Comparison of ENCODE assay signal across 8 mouse cellular contexts in genomic region chr3:25143555-25144311, GRCm38 (mm10). TPM values are rescaled to one million over a fixed set of nuclear protein-coding genes. Genes with fewer than 3 reads are reported as not detected.
DNase-seq lines count a peak whose midpoint lies in the region; ATAC-seq and TF ChIP-seq lines count a peak whose summit lies in the region.

Gene Naaladl2, minus strand, starts transcription at chr3:25144261.

- WGBS in hindbrain, embryonic 11.5 days: under 1% methylated on average over 83 of the region's 93 CpGs
- WGBS in lung, postnatal 0 days: 2% methylated on average over 80 of the region's 93 CpGs

- TF ChIP-seq CTCF in Patski (IDR thresholded peaks at IDR 0.05): peak; percentile 19
- TF ChIP-seq CTCF in lung, postnatal 0 days (IDR thresholded peaks at IDR 0.05): peak; percentile 26

- POLR2A ChIA-PET in Patski (lab: Charles Lee): no interaction called here

- CTCF ChIA-PET in Patski (lab: Charles Lee): interaction anchor here (0.7 to 3.4 kb wide), 4 partner anchors 8 to 11 kb away, joined by 3 to 23 read pairs (median 3); no protein-coding TSS in a partner anchor

- no peaks in the 10 kb centered on the region for H3K4me1 ChIP-seq in hindbrain, embryonic 11.5 days (replicated peaks; ENCODE audit: control insufficient read depth, insufficient read depth, low read length)
- no peaks in the 10 kb centered on the region; the same call in 1 of the 2 replicates for H3K4me1 ChIP-seq in lung, postnatal 0 days (ENCODE audit: insufficient read depth, low read depth, low read length)

- no peaks in the 10 kb centered on the region for H3K36me3 ChIP-seq in hindbrain, embryonic 11.5 days (ENCODE audit: control insufficient read depth, insufficient read depth, low read length)
- no peaks in the 10 kb centered on the region for H3K36me3 ChIP-seq in lung, postnatal 0 days (ENCODE audit: insufficient read depth, low read length)

- H3K27ac ChIP-seq in hindbrain, embryonic 11.5 days (ENCODE audit: low read depth, low read length): peak within 1 kb of the TSS; percentile 60
- 0 out of 2 replicates have a peak within 1 kb of the TSS, but pooled peaks have one; percentile 9 for H3K27ac ChIP-seq in lung, postnatal 0 days (ENCODE audit: low read length)

- TF ChIP-seq EP300 in lung, postnatal 0 days (IDR thresholded peaks at IDR 0.05): no peak

- H3K4me2 ChIP-seq in hindbrain, embryonic 11.5 days (replicated peaks; ENCODE audit: low read depth, low read length): peak within 1 kb of the TSS; percentile 63
- peak within 1 kb of the TSS; percentile 70 for H3K4me2 ChIP-seq in lung, postnatal 0 days (replicated peaks; ENCODE audit: low read depth, low read length)

- in situ Hi-C loops in Patski (cut with MboI; ENCODE audit: low pct_unique_long_range_greater_than_20kb): no loop called here

- H3K27me3 ChIP-seq in Patski: no peaks in the 10 kb centered on the region
- H3K27me3 ChIP-seq in hindbrain, embryonic 11.5 days (ENCODE audit: control insufficient read depth, insufficient read depth, low read length): no peaks in the 10 kb centered on the region
- H3K27me3 ChIP-seq in lung, postnatal 0 days (replicated peaks; ENCODE audit: insufficient read depth, low read length): no peaks in the 10 kb centered on the region

- peak within 1 kb of the TSS; percentile 70 for H3K4me3 ChIP-seq in hindbrain, embryonic 11.5 days (ENCODE audit: low read depth, low read length)
- peak within 1 kb of the TSS; percentile 57 for H3K4me3 ChIP-seq in lung, postnatal 0 days (ENCODE audit: low read depth, low read length)

- no peaks in the 10 kb centered on the region for H3K9me3 ChIP-seq in hindbrain, embryonic 11.5 days (ENCODE audit: control insufficient read depth, low read length)
- H3K9me3 ChIP-seq in lung, postnatal 0 days (ENCODE audit: low read length): no peaks in the 10 kb centered on the region

- ATAC-seq in Patski: peak; percentile 88
- ATAC-seq in hindbrain, embryonic 11.5 days (ENCODE audit: low FRiP score): peak; percentile 92
- peak; percentile 89 for ATAC-seq in lung, postnatal 0 days

- DNase-seq in Patski (ENCODE audit: low read depth, low spot score): no peak
- DNase-seq in cerebellum, adult 9-11 months: peak; percentile 83
- peak; percentile 55 to 70 for DNase-seq in frontal cortex, postnatal 10 days (ENCODE audit: low spot score in 2 of 2)
- peak; percentile 82 for DNase-seq in hindbrain, embryonic 11.5 days (ENCODE audit: low spot score)
- peak; percentile 70 to 77 for DNase-seq in layer of hippocampus, postnatal 36 days
- peak; percentile 57 for DNase-seq in lung, postnatal 0 days (ENCODE audit: low spot score)
- peak; percentile 51 to 71 for DNase-seq in right cerebral cortex, adult 2 months (ENCODE audit: low spot score in 2 of 2)
- DNase-seq in thymus, postnatal 25 days: no peak

- peak within 1 kb of the TSS; percentile 79 for H3K9ac ChIP-seq in hindbrain, embryonic 11.5 days (ENCODE audit: low read depth, low read length)
- peak within 1 kb of the TSS; percentile 48 for H3K9ac ChIP-seq in lung, postnatal 0 days (replicated peaks; ENCODE audit: low read depth)

RNA-seq across cellular contexts. Expression of gene Naaladl2, which starts in this region (rescaled TPM):
- 3.7 TPM for polyA plus RNA-seq in Patski (2021)
- polyA plus RNA-seq in hindbrain, embryonic 11.5 days (2014; fragmentation: Nextera tagmentation; extraction: Ambion mirVana): 0.25 and 1.0 TPM in 2 replicates
- total RNA-seq in layer of hippocampus, postnatal 36 days (2021): 1 to 10 TPM; 2.4 to 2.5 TPM
- 1.8 and 2.1 TPM in 2 replicates for polyA plus RNA-seq in lung, postnatal 0 days (2015; fragmentation: Nextera tagmentation; extraction: Ambion mirVana)

Comparison
In these comparisons a context has a peak if more than half of its experiments do, and no peak if none do; other contexts are left out.
1. DNase-seq: peak in cerebellum, adult 9-11 months (single experiment), frontal cortex, postnatal 10 days (2 of 2), hindbrain, embryonic 11.5 days (single experiment), layer of hippocampus, postnatal 36 days (2 of 2), lung, postnatal 0 days (single experiment) and right cerebral cortex, adult 2 months (2 of 2); none in Patski (single experiment) and thymus, postnatal 25 days (single experiment).
2. Peak in every context shown above with its lines, with median percentiles within 50 percentile points of each other: ATAC-seq.